Mouse (Mus musculus) hindbrain, embryonic 11.5 days (tissue): Measurements from ENCODE around the gene Gm17027. TPM values are rescaled to one million over a fixed set of nuclear protein-coding genes. Genes with fewer than 3 reads are reported as not detected.
"Not testable (repeated sequence)": the region's sequence is repeated elsewhere in the genome, so short reads cannot be mapped to it uniquely, and the experiment has no call there.

Experiments used
- ATAC-seq: fragments of 200-750 bp; cut with Nextera tagmentation; 2 replicates; pipeline ENCODE4 v1.8.0; 2017; ENCODE audit warnings: mild to moderate bottlenecking, moderate TSS enrichment, moderate library complexity; ENCODE audit not compliant: low FRiP score
- DNase-seq: peaks from one replicate; pipeline ENCODE4 v3.0.0-alpha.2; 2015; ENCODE audit warnings: low spot score
- H3K27ac ChIP-seq: fragments of 300-500 bp; sonication (generic); 2 replicates; pipeline ENCODE4 v1.5.1; 2014; ENCODE audit warnings: mild to moderate bottlenecking, low read depth, low read length
- H3K27me3 ChIP-seq: fragments of 300-500 bp; sonication (generic); 2 replicates; pipeline ENCODE4 v1.6.1; 2014; ENCODE audit warnings: mild to moderate bottlenecking, low read length, moderate library complexity, mixed read lengths; ENCODE audit not compliant: control insufficient read depth, insufficient read depth
- H3K36me3 ChIP-seq: fragments of 300-500 bp; sonication (generic); 2 replicates; pipeline ENCODE4 v1.6.1; 2014; ENCODE audit warnings: mild to moderate bottlenecking, low read length, moderate library complexity, mixed read lengths; ENCODE audit not compliant: control insufficient read depth, insufficient read depth
- H3K4me1 ChIP-seq: fragments of 300-500 bp; sonication (generic); replicated peaks from 2 replicates; pipeline ENCODE4 v1.6.1; 2014; ENCODE audit warnings: low read length, mixed read lengths; ENCODE audit not compliant: control insufficient read depth, insufficient read depth
- H3K4me2 ChIP-seq: fragments of 300-500 bp; sonication (generic); replicated peaks from 2 replicates; pipeline ENCODE4 v1.6.1; 2014; ENCODE audit warnings: mild to moderate bottlenecking, low read depth, low read length
- H3K4me3 ChIP-seq: fragments of 300-500 bp; sonication (generic); 2 replicates; pipeline ENCODE4 v1.5.1; 2014; ENCODE audit warnings: low read depth, low read length
- H3K9ac ChIP-seq: fragments of 300-500 bp; sonication (generic); 2 replicates; pipeline ENCODE4 v1.6.1; 2014; ENCODE audit warnings: low read depth, low read length
- H3K9me3 ChIP-seq: fragments of 300-500 bp; sonication (generic); 2 replicates; pipeline ENCODE4 v1.6.1; 2016; ENCODE audit warnings: low read length; ENCODE audit not compliant: control insufficient read depth
- WGBS: fragments of 180-500 bp; shearing (Covaris S2); extraction: QIAGEN DNeasy Blood & Tissue Kit; methylation state at CpG from one replicate; pipeline ENCODE4 v1.1.7; 2014; 5-methylcytosine and 5-hydroxymethylcytosine counted together
- polyA plus RNA-seq: library from polyadenylated mRNA; unstranded; fragments of >200 nt; fragmentation: Nextera tagmentation; extraction: Ambion mirVana; gene quantifications from 2 replicates; pipeline ENCODE4 v1.2.1, GENCODE M21; 2014

The Gm17027 gene
- not detected in 2 replicates for polyA plus RNA-seq

DNA sequence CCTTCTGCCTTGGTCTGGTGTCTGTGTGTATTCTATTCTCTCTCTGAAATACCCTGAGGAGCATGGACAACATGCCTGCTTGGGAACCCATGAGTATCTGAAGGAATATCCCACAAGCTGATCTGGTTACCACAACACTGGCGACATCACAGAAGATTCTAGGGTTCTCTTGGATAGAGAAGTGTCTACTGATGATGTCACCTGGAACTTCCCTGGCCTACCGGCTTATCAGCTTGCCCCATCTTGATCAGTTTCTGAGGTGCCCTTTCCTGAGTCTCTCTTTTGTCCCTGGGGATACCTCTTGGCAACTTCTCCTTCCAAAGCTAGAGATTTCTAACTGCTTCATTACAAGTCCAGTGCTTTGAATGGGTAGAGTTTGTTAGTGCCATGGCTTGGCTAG lies at the start of gene Gm17027:
Gm17027 (minus strand) TSS at position 101 of the 400 bp plus-strand sequence.
- H3K27ac ChIP-seq, DNase-seq, H3K4me2 ChIP-seq, H3K4me1 ChIP-seq, H3K4me3 ChIP-seq, ATAC-seq, H3K36me3 ChIP-seq, H3K27me3 ChIP-seq, H3K9ac ChIP-seq, H3K9me3 ChIP-seq: not testable (repeated sequence)
- 92% methylated on average over 1 of the region's 2 CpGs for WGBS

DNA sequence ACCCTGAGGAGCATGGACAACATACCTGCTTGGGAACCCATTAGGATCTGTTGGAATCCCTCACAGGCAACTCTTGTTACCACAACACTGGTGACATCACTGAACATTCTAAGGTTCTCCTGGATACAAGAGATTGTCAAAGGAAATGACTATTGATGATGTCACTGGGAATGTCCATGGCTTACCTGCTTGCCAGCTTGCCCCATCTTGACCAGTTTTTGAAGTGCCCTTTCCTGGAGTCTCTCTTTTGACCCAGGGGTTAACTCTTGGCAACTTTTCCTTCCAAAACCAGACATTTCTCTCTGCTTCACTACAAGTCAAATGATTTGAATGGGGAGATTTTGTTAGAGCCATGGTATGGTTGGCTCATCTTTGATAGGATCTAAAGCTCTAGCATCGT lies 28.3 kb upstream of the Gm17027 start, which contains the start of gene Gm3573:
Gm3573 (minus strand) TSS at position 101 of the 400 bp plus-strand sequence.
- H3K9me3 ChIP-seq, H3K4me2 ChIP-seq, H3K36me3 ChIP-seq, ATAC-seq, H3K4me1 ChIP-seq, H3K9ac ChIP-seq, H3K27ac ChIP-seq, DNase-seq, H3K27me3 ChIP-seq, H3K4me3 ChIP-seq: not testable (repeated sequence)
- WGBS = no CpG with 5 or more reads among the region's 1 CpGs

DNA sequence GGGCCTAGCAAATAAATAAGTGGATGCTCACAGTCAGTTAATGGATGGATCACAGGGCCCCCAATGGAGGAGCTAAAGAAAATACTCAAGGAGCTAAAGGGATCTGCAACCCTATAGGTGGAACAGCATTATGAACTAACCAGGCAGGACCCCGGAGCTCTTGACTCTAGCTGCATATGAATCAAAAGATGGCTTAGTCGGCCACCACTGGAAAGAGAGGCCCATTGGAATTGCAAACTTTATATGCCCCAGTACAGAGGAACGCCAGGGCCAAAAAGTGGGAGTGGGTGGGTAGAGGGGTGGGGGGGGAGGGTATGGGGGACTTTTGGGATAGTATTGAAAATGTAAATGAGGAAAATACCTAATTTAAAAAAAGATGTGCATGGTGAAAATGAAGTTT lies 21.5 kb upstream of the Gm17027 start:
- not testable (repeated sequence) for H3K4me3 ChIP-seq, DNase-seq, H3K36me3 ChIP-seq, H3K9me3 ChIP-seq, H3K4me1 ChIP-seq, ATAC-seq, H3K9ac ChIP-seq, H3K4me2 ChIP-seq, H3K27me3 ChIP-seq, H3K27ac ChIP-seq
- WGBS = 78% methylated on average over 3 of the region's 3 CpGs

DNA sequence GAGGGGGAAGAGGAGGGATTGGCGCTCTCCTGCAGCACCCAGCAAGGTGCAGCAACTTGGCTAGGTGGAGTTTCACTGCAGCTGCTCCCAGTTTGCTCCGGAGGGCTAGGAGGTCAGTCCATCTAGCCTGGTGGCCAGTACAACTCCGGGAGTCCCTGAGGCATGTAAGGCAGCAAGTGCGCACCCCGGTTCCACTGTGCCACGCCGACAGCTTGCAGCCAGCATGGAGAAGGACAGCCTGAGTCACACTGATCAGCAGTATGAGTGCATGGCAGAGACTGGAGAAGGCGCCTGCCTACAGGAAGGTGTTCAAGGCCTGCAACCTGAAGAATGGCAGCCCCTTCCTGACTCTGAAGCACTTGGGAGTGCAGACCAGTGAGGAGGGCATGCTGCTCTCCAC lies 27.9 kb downstream of the Gm17027 start:
- DNase-seq, H3K9me3 ChIP-seq, H3K9ac ChIP-seq, H3K27me3 ChIP-seq, H3K4me3 ChIP-seq, H3K4me1 ChIP-seq, H3K27ac ChIP-seq, ATAC-seq, H3K4me2 ChIP-seq, H3K36me3 ChIP-seq: not testable (repeated sequence)
- 72% methylated on average over 5 of the region's 8 CpGs for WGBS

DNA sequence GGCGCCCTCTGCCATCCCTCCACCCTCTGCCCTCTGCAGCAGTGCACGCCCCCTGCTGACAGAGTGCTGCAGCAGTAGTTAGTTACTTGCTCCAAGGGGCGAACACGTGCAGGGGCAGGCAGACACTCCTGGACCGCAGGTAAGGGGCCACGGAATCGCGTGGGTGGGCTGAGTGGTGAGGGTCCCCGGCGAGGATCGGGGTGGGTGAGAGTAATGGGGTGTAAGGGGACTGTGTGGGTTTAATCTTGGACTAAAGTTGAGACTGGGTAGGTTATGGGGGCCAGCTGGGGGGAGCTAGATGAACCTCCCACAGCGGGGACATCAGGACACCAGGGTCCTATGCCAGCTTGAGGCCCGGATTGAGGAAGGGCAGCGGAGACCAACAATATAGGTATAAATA lies 28.6 kb downstream of the Gm17027 start:
- not testable (repeated sequence) for H3K4me2 ChIP-seq, H3K27ac ChIP-seq, H3K27me3 ChIP-seq, H3K36me3 ChIP-seq, ATAC-seq, DNase-seq, H3K4me3 ChIP-seq, H3K9me3 ChIP-seq, H3K4me1 ChIP-seq, H3K9ac ChIP-seq
- 58% methylated on average over 9 of the region's 14 CpGs for WGBS

DNA sequence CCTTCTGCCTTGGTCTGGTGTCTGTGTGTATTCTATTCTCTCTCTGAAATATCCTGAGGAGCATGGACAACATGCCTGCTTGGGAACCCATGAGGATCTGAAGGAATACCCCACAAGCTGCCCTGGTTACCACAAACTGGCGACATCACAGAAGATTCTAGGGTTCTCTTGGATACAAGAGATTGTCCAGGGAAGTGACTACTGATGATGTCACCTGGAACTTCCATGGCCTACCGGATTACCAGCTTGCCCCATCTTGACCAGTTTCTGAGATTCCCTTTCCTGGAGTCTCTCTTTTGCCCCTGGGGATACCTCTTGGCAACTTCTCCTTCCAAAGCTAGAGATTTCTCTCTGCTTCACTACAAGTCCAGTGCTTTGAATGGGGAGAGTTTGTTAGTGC lies 45.2 kb downstream of the Gm17027 start, which contains the start of gene Gm7951:
Gm7951 (minus strand) TSS at position 101 of the 400 bp plus-strand sequence.
- not testable (repeated sequence) for H3K27me3 ChIP-seq, H3K4me3 ChIP-seq, H3K36me3 ChIP-seq, H3K9me3 ChIP-seq, H3K4me2 ChIP-seq, DNase-seq, H3K9ac ChIP-seq, ATAC-seq, H3K4me1 ChIP-seq, H3K27ac ChIP-seq
- WGBS = no CpG with 5 or more reads among the region's 2 CpGs

Other genes with a start within 250 kb of the Gm17027 start
- not detected in 2 replicates for gene 1700049E17Rik1, start 237.7 kb downstream of the Gm17027 start, polyA plus RNA-seq
- not detected in 2 replicates for gene 1700024B05Rik, start 218.6 kb downstream of the Gm17027 start, polyA plus RNA-seq
- not detected in 2 replicates for gene Gm6401, start 194.7 kb downstream of the Gm17027 start, polyA plus RNA-seq
- gene Gm3543, start 179.3 kb downstream of the Gm17027 start, polyA plus RNA-seq = not detected in 2 replicates
- gene Gm7951, start 45.3 kb downstream of the Gm17027 start, polyA plus RNA-seq = not detected in 2 replicates
- gene Gm3573, start 28.2 kb upstream of the Gm17027 start, polyA plus RNA-seq = not detected in 2 replicates
- not detected in 2 replicates for gene Gm17026, start 97.4 kb upstream of the Gm17027 start, polyA plus RNA-seq
- gene Gm9611, start 134.7 kb upstream of the Gm17027 start, polyA plus RNA-seq = not detected in 2 replicates
- not detected in 2 replicates for gene Gm7995, start 147.6 kb upstream of the Gm17027 start, polyA plus RNA-seq